In the genomic region with DNA sequence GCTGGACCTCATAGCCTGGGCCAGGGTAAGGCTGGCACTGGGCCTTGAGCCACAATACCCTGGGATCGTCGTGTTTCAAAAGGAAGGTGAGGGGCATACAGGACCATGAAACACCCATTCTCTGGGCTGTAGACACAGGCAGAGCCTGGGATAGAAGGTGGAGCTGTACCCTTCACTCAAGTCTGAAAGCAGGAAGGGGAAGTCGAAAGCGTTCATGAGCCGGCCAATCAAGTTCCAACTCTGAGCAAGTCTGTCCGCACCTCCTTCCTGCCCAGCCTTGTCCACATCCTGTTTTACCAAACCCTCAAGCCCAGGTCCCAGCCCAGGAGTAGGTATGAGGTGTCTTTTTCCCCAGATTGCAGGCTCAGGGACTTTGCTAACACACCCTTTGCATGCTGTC, we compare ENCODE assay signal across 18 mouse cellular contexts.
DNase-seq lines count a peak whose midpoint lies in the region; ATAC-seq and TF ChIP-seq lines count a peak whose summit lies in the region.
"Had no signal": no experiment of that assay in that cellular context is flagged by ENCODE, and none has a peak within 500 bp of the region (broad histone marks: within the 10 kb centered on the region; RNA-seq: fewer than 3 reads in every experiment).

No protein-coding gene starts in this region.

- H3K36me3 ChIP-seq in liver, adult 2 months (ENCODE audit: control insufficient read depth, insufficient read depth, low read length), result peaks cover 3% of the 10 kb centered on the region; the same call in 1 of the 2 replicates
- no peaks in the 10 kb centered on the region for H3K36me3 ChIP-seq in intestine, embryonic 16.5 days (ENCODE audit: control insufficient read depth, insufficient read depth, low read length)
- peaks cover 33% of the 10 kb centered on the region for H3K36me3 ChIP-seq in neural tube, embryonic 15.5 days
- peaks cover 12% of the 10 kb centered on the region; the same call in 1 of the 2 replicates for H3K36me3 ChIP-seq in midbrain, postnatal 0 days (ENCODE audit: insufficient read depth, low read length)

- no peaks in the 10 kb centered on the region for H3K9me3 ChIP-seq in intestine, embryonic 16.5 days (ENCODE audit: control insufficient read depth, low read length)
- no peaks in the 10 kb centered on the region for H3K9me3 ChIP-seq in neural tube, embryonic 15.5 days (replicated peaks)
- no peaks in the 10 kb centered on the region for H3K9me3 ChIP-seq in midbrain, postnatal 0 days (ENCODE audit: low read length)
- H3K9me3 ChIP-seq: embryonic facial prominence, embryonic 13.5 days; heart, embryonic 15.5 days; liver, embryonic 13.5 days had no signal

- TF ChIP-seq CTCF in liver, adult 2 months (IDR thresholded peaks at IDR 0.05; ENCODE audit: low read depth, low read length), result no peak
- no peak for TF ChIP-seq CTCF in midbrain, postnatal 0 days (IDR thresholded peaks at IDR 0.05)

- ATAC-seq in granulocyte monocyte progenitor cell, adult 5-6 weeks (replicated peaks; ENCODE audit: poor library complexity, severe bottlenecking), result peak; percentile 67
- ATAC-seq in megakaryocyte progenitor cell, adult 5-6 weeks (replicated peaks; ENCODE audit: poor library complexity), result peak; percentile 65
- ATAC-seq in intestine, embryonic 16.5 days, result no peak
- ATAC-seq in neural tube, embryonic 15.5 days (ENCODE audit: low FRiP score), result no peak
- no peak for ATAC-seq in midbrain, postnatal 0 days (ENCODE audit: low FRiP score)
- ATAC-seq: forebrain, embryonic 14.5 days; hindbrain, postnatal 0 days had no signal

- H3K4me2 ChIP-seq in intestine, embryonic 16.5 days (ENCODE audit: low read depth, low read length), result no peak overlapping the region
- no peak overlapping the region for H3K4me2 ChIP-seq in neural tube, embryonic 15.5 days
- H3K4me2 ChIP-seq in midbrain, postnatal 0 days (ENCODE audit: low read depth, low read length, poor library complexity, severe bottlenecking), result no peak overlapping the region
- H3K4me2 ChIP-seq: embryonic facial prominence, embryonic 13.5 days; heart, embryonic 15.5 days; liver, embryonic 13.5 days had no signal

- no peaks in the 10 kb centered on the region for H3K27me3 ChIP-seq in liver, adult 2 months (ENCODE audit: control insufficient read depth, insufficient read depth, low read length)
- no peaks in the 10 kb centered on the region for H3K27me3 ChIP-seq in intestine, embryonic 16.5 days (replicated peaks; ENCODE audit: control insufficient read depth, insufficient read depth, low read length)
- no peaks in the 10 kb centered on the region for H3K27me3 ChIP-seq in neural tube, embryonic 15.5 days (replicated peaks)
- no peaks in the 10 kb centered on the region for H3K27me3 ChIP-seq in midbrain, postnatal 0 days (ENCODE audit: insufficient read depth, low read length)
- H3K27me3 ChIP-seq: embryonic facial prominence, embryonic 13.5 days; heart, embryonic 15.5 days; liver, embryonic 13.5 days had no signal

- WGBS in liver, adult 2 months, result 84% methylated on average over 6 of the region's 6 CpGs
- WGBS in intestine, embryonic 16.5 days, result 96% methylated on average over 6 of the region's 6 CpGs
- WGBS in neural tube, embryonic 15.5 days, result 94% methylated on average over 6 of the region's 6 CpGs
- 95% methylated on average over 6 of the region's 6 CpGs for WGBS in midbrain, postnatal 0 days

- no peak for TF ChIP-seq POLR2A in liver, adult 2 months (IDR thresholded peaks at IDR 0.05; ENCODE audit: extremely low read depth, insufficient read depth, low read length)

- no peaks in the 10 kb centered on the region for H3K4me1 ChIP-seq in liver, adult 2 months (ENCODE audit: control insufficient read depth, insufficient read depth, low read length)
- no peaks in the 10 kb centered on the region for H3K4me1 ChIP-seq in intestine, embryonic 16.5 days (ENCODE audit: control insufficient read depth, insufficient read depth, low read length)
- no peaks in the 10 kb centered on the region for H3K4me1 ChIP-seq in neural tube, embryonic 15.5 days
- no peaks in the 10 kb centered on the region for H3K4me1 ChIP-seq in midbrain, postnatal 0 days (ENCODE audit: insufficient read depth, low read length)

- peak; percentile 15 for DNase-seq in liver, adult 2 months (ENCODE audit: extremely low read depth, low read depth, low spot score)
- DNase-seq in liver, result no peak
- peak; percentile 64 for DNase-seq in CD4-positive helper T cell, adult 2 months (ENCODE audit: low read depth, low spot score)
- no peak for DNase-seq in midbrain, postnatal 0 days (ENCODE audit: low spot score)
- DNase-seq: cerebellum, adult 9-11 months; gastrocnemius, postnatal 10 days; kidney, postnatal 10 days; layer of hippocampus, postnatal 36 days; liver, embryonic 13.5 days; midbrain, embryonic 14.5 days had no signal

- no peak overlapping the region for H3K9ac ChIP-seq in liver, adult 2 months (ENCODE audit: low read depth, low read length)
- H3K9ac ChIP-seq in intestine, embryonic 16.5 days (ENCODE audit: low read depth, low read length), result no peak overlapping the region
- no peak overlapping the region for H3K9ac ChIP-seq in neural tube, embryonic 15.5 days (replicated peaks)
- no peak overlapping the region for H3K9ac ChIP-seq in midbrain, postnatal 0 days (replicated peaks; ENCODE audit: low read length, poor library complexity, severe bottlenecking)
- H3K9ac ChIP-seq: embryonic facial prominence, embryonic 13.5 days; heart, embryonic 15.5 days; liver, embryonic 13.5 days had no signal

- H3K79me2 ChIP-seq in liver, adult 2 months (ENCODE audit: control insufficient read depth, insufficient read depth, low read length), result no peaks in the 10 kb centered on the region

- H3K27ac ChIP-seq in liver, adult 2 months (replicated peaks; ENCODE audit: insufficient read depth, low read depth, low read length), result no peak overlapping the region
- no peak overlapping the region for H3K27ac ChIP-seq in intestine, embryonic 16.5 days (ENCODE audit: low read length)
- H3K27ac ChIP-seq in neural tube, embryonic 15.5 days (replicated peaks), result no peak overlapping the region
- no peak overlapping the region for H3K27ac ChIP-seq in midbrain, postnatal 0 days (ENCODE audit: low read depth, low read length)
- H3K27ac ChIP-seq: embryonic facial prominence, embryonic 13.5 days; heart, embryonic 15.5 days; hindbrain, postnatal 0 days had no signal

- no peak overlapping the region for H3K4me3 ChIP-seq in liver, adult 2 months (ENCODE audit: insufficient read depth, low read depth, low read length)
- no peak overlapping the region for H3K4me3 ChIP-seq in intestine, embryonic 16.5 days (ENCODE audit: low read length)
- H3K4me3 ChIP-seq in neural tube, embryonic 15.5 days (replicated peaks), result no peak overlapping the region
- no peak overlapping the region for H3K4me3 ChIP-seq in midbrain, postnatal 0 days (ENCODE audit: low read depth, low read length)
- H3K4me3 ChIP-seq: embryonic facial prominence, embryonic 13.5 days; heart, embryonic 15.5 days; liver, embryonic 13.5 days had no signal

Comparison
In these comparisons a context has a peak if more than half of its experiments do, and no peak if none do; other contexts are left out.
1. DNase-seq: peak in liver, adult 2 months (single experiment) and CD4-positive helper T cell, adult 2 months (single experiment); none in liver (single experiment) and midbrain, postnatal 0 days (single experiment).
2. ATAC-seq: peak in granulocyte monocyte progenitor cell, adult 5-6 weeks (single experiment) and megakaryocyte progenitor cell, adult 5-6 weeks (single experiment); none in intestine, embryonic 16.5 days (single experiment), neural tube, embryonic 15.5 days (single experiment) and midbrain, postnatal 0 days (single experiment).